Mouse (Mus musculus) liver, embryonic 14.5 days (tissue): Measurements from ENCODE around the gene Vac14. TPM values are rescaled to one million over a fixed set of nuclear protein-coding genes. Genes with fewer than 3 reads are reported as not detected.

Source experiments
- ATAC-seq: fragments of 200-750 bp; cut with Nextera tagmentation; 2 replicates; pipeline ENCODE4 v1.8.0; 2017; ENCODE audit warnings: moderate number of reproducible peaks, mild to moderate bottlenecking, moderate library complexity; ENCODE audit not compliant: insufficient read depth
- DNase-seq, 3 experiments: peaks; one replicate each; pipeline ENCODE4 v3.0.0-alpha.2; 2012 to 2013; ENCODE audit warnings: low read depth in 3 of 3, low spot score in 3 of 3
- H3K27ac ChIP-seq: fragments of 300-500 bp; sonication (generic); 2 replicates; pipeline ENCODE4 v1.5.1; 2014; ENCODE audit warnings: moderate library complexity, mild to moderate bottlenecking, control low read depth, inconsistent platforms
- H3K27me3 ChIP-seq: fragments of 300-500 bp; sonication (generic); 2 replicates; pipeline ENCODE4 v1.6.1; 2014; ENCODE audit warnings: mild to moderate bottlenecking, low read length, moderate library complexity; ENCODE audit not compliant: control insufficient read depth, insufficient read depth
- H3K36me3 ChIP-seq: fragments of 300-500 bp; sonication (generic); replicated peaks from 2 replicates; pipeline ENCODE4 v1.6.1; 2014; ENCODE audit warnings: low read depth; ENCODE audit not compliant: control insufficient read depth, insufficient read depth
- H3K4me1 ChIP-seq, 2 experiments: fragments of 200-500 bp in 1 of 2; fragments of 300-500 bp in 1 of 2; sonication (generic) in 1 of 2; replicated peaks; 2 replicates each; pipeline ENCODE4 v1.6.1; 2012 to 2014; ENCODE audit warnings: antibody characterized with exemption in 1 of 2, inconsistent platforms in 1 of 2, low read length in 1 of 2; ENCODE audit not compliant: control insufficient read depth in 2 of 2, insufficient read depth in 2 of 2
- H3K4me2 ChIP-seq: fragments of 300-500 bp; sonication (generic); 2 replicates; pipeline ENCODE4 v1.6.1; 2014; ENCODE audit warnings: low read depth, mild to moderate bottlenecking, control low read depth, moderate library complexity
- H3K4me3 ChIP-seq, 2 experiments: fragments of 200-500 bp in 1 of 2; fragments of 300-500 bp in 1 of 2; sonication (generic) in 1 of 2; 2 replicates each; pipeline ENCODE4 v1.5.1; 2012 to 2014; ENCODE audit warnings: low read depth in 2 of 2, low read length in 2 of 2, mild to moderate bottlenecking in 2 of 2, control low read depth in 1 of 2, inconsistent platforms in 1 of 2, moderate library complexity in 1 of 2; ENCODE audit not compliant: insufficient read depth in 1 of 2
- H3K9ac ChIP-seq: fragments of 300-500 bp; sonication (generic); replicated peaks from 2 replicates; pipeline ENCODE4 v1.6.1; 2014; ENCODE audit warnings: mild to moderate bottlenecking, control low read depth, moderate library complexity
- H3K9me3 ChIP-seq: fragments of 300-500 bp; sonication (generic); 2 replicates; pipeline ENCODE4 v1.6.1; 2016; ENCODE audit warnings: low read length, mixed read lengths; ENCODE audit not compliant: control insufficient read depth
- CTCF ChIP-seq: IDR thresholded peaks from 2 replicates; pipeline ENCODE4 v1.5.1; 2016; ENCODE audit warnings: antibody characterized with exemption, low read depth, control low read depth
- EP300 ChIP-seq: IDR thresholded peaks from 2 replicates; pipeline ENCODE4 v1.6.1; 2016; ENCODE audit warnings: antibody characterized with exemption, low read depth
- WGBS: fragments of 180-500 bp; shearing (Covaris S2); extraction: QIAGEN DNeasy Blood & Tissue Kit; methylation state at CpG from one replicate; pipeline ENCODE4 v1.1.7; 2014; ENCODE audit not compliant: insufficient replicate concordance; 5-methylcytosine and 5-hydroxymethylcytosine counted together
- polyA plus RNA-seq, 2 experiments: library from polyadenylated mRNA; depleted of rRNA in 1 of 2; stranded (reverse) in 1 of 2; unstranded in 1 of 2; fragments of >200 nt; fragmentation: Nextera tagmentation in 1 of 2; extraction: Ambion mirVana in 1 of 2; gene quantifications; 2 replicates each; pipeline versions ENCODE4 v1.2.1 to v1.2.3; 2012 to 2014

The Vac14 gene
- polyA plus RNA-seq, 2 experiments, result 11.2 to 14.8 TPM

GRCm38 (mm10) chr8:110754713-110755112, 136.3 kb downstream of the Vac14 start:
- no peaks in the 10 kb centered on the region for H3K9me3 ChIP-seq
- H3K27me3 ChIP-seq, result no peaks in the 10 kb centered on the region
- H3K36me3 ChIP-seq, result no peaks in the 10 kb centered on the region
- ATAC-seq (no peak), DNase-seq (no peak)
- TF ChIP-seq EP300 (no peak), CTCF (no peak)
- no peak overlapping the region for H3K4me2 ChIP-seq
- WGBS, result 45% methylated on average over 4 of the region's 4 CpGs
- no peak overlapping the region for H3K9ac ChIP-seq
- no peak overlapping the region for H3K27ac ChIP-seq
- no peaks in the 10 kb centered on the region for H3K4me1 ChIP-seq
- no peak overlapping the region for H3K4me3 ChIP-seq

- no peak for DNase-seq
- TF ChIP-seq EP300 (no peak), CTCF (no peak)
- 46% methylated on average over 15 of the region's 15 CpGs for WGBS
- Histone ChIP-seq H3K36me3 (no peaks in the 10 kb centered on the region), H3K4me1 (no peaks in the 10 kb centered on the region), H3K4me2 (no peak overlapping the region), H3K9ac (no peak overlapping the region), H3K4me3 (no peak overlapping the region), H3K27ac (no peak overlapping the region), H3K9me3 (no peaks in the 10 kb centered on the region), H3K27me3 (no peaks in the 10 kb centered on the region)
- ATAC-seq, result no peak
Observed at GRCm38 (mm10) chr8:110755511-110756170, 137.3 kb downstream of the Vac14 start.

DNA sequence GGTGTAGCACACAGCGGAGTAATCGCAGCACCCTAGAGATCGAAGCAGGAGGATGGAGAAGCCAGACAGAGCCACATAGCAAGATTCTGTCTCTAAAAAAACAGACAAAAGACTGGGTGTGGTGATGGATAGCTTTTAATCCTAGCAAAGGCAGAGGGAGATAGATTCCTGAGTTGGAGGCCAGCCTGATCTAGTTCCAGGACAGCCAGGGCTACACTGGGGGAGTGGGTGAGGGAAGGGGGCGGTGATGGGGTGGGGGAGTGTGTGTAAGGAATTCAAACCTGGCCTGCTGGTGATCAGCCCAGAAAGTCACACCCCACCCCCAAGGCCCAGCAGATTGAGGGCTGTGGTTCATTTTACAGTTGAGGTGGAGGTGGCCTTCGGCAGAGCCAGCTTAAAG, 137.8 kb downstream of the Vac14 start:
- H3K27ac ChIP-seq, result no peak overlapping the region
- H3K4me2 ChIP-seq, result no peak overlapping the region
- TF ChIP-seq CTCF (no peak), EP300 (no peak)
- no peaks in the 10 kb centered on the region for H3K4me1 ChIP-seq
- DNase-seq (no peak), ATAC-seq (no peak)
- no peaks in the 10 kb centered on the region for H3K36me3 ChIP-seq
- H3K9ac ChIP-seq, result no peak overlapping the region
- 73% methylated on average over 5 of the region's 5 CpGs for WGBS
- no peaks in the 10 kb centered on the region for H3K27me3 ChIP-seq
- no peaks in the 10 kb centered on the region for H3K9me3 ChIP-seq
- no peak overlapping the region for H3K4me3 ChIP-seq

GRCm38 (mm10) chr8:110760280-110760940, 142.0 kb downstream of the Vac14 start:
- H3K9me3 ChIP-seq, result no peaks in the 10 kb centered on the region
- no peak overlapping the region for H3K4me2 ChIP-seq
- H3K9ac ChIP-seq, result no peak overlapping the region
- no peak overlapping the region for H3K27ac ChIP-seq
- ATAC-seq (no peak), DNase-seq (no peak)
- 48% methylated on average over 7 of the region's 7 CpGs for WGBS
- TF ChIP-seq EP300 (no peak), CTCF (no peak)
- no peaks in the 10 kb centered on the region for H3K4me1 ChIP-seq
- no peaks in the 10 kb centered on the region for H3K36me3 ChIP-seq
- no peak overlapping the region for H3K4me3 ChIP-seq
- H3K27me3 ChIP-seq, result no peaks in the 10 kb centered on the region

GRCm38 (mm10) chr8:110761185-110761584, 142.8 kb downstream of the Vac14 start:
- H3K27ac ChIP-seq, result no peak overlapping the region
- H3K4me2 ChIP-seq, result no peak overlapping the region
- H3K9me3 ChIP-seq, result no peaks in the 10 kb centered on the region
- no peaks in the 10 kb centered on the region for H3K4me1 ChIP-seq
- H3K4me3 ChIP-seq, result no peak overlapping the region
- no peaks in the 10 kb centered on the region for H3K36me3 ChIP-seq
- TF ChIP-seq CTCF (no peak), EP300 (no peak)
- WGBS, result 28% methylated on average over 5 of the region's 5 CpGs
- DNase-seq (no peak), ATAC-seq (no peak)
- no peaks in the 10 kb centered on the region for H3K27me3 ChIP-seq
- H3K9ac ChIP-seq, result no peak overlapping the region
